Mouse (Mus musculus) frontal cortex, adult 2 months (tissue): ENCODE data around the gene Mtmr14. TPM values are rescaled to one million over a fixed set of nuclear protein-coding genes. Genes with fewer than 3 reads are reported as not detected.
A peak's percentile ranks its signal among the peaks of the same experiment; 100 is the strongest.

Experiments
- DNase-seq, 2 experiments: peaks; one replicate each; pipeline ENCODE4 v3.0.0; 2022; ENCODE audit warnings: low spot score in 1 of 2; ENCODE audit errors: extremely low spot score in 1 of 2
- polyA plus RNA-seq: library from polyadenylated mRNA; depleted of rRNA; stranded (reverse); fragments of >200 nt; gene quantifications from 2 replicates; pipeline ENCODE4 v1.2.3, GENCODE M21; 2012

The Mtmr14 gene
- polyA plus RNA-seq, 1 experiment = 21.7 TPM

DNA sequence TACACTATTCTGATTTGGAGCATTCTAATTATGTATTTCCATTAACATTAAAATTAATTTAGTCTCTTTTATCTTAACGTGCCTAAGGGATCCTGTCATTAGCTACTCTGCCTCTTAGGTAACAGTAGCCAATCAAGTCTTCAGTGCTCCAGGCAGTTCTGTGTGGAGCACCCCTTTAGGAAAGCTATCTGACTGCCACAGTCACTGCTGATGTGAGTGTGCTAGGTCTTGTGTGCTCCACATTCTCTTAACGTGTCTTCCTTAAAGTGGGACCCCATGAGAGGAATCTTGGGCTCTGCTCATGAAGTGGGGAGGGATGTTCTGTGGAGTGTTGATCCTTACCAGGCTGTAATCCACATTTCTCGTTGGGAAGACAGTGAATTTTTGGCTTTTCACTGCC lies 34.7 kb downstream of the Mtmr14 start:
- DNase-seq = no peak

DNA sequence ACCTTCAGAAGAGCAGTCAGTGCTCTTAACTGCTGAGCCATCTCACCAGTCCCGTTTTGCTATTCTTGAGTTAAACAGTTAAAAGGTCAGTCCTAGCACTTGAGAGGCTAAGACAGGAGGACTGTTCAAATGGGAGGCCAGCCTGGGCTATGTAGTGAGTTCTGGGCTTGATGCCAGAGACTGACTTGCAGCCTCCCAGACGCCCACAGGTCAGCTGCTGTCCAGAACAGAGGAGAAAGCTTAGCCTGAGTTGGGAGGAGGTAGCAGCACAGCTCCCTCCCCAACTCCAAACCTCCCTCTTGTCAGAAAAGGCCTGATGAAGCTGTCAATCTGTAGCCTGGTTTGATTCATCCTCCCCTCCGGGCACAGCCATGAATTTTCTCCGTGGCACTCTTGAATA lies 39.2 kb downstream of the Mtmr14 start:
- peak in 1 of 2 experiments; percentile 63 for DNase-seq

- DNase-seq = no peak
Observed at GRCm38 (mm10) chr6:113281676-113282075, 44.0 kb downstream of the Mtmr14 start.

GRCm38 (mm10) chr6:113282101-113282802 lies 44.6 kb downstream of the Mtmr14 start, which contains the start of gene Cpne9:
Gene Cpne9 (plus strand): TSS chr6:113282307.
- DNase-seq = peak in 1 of 2 experiments; percentile 43

GRCm38 (mm10) chr6:113282969-113283368 lies 45.3 kb downstream of the Mtmr14 start:
- DNase-seq = no peak

DNA sequence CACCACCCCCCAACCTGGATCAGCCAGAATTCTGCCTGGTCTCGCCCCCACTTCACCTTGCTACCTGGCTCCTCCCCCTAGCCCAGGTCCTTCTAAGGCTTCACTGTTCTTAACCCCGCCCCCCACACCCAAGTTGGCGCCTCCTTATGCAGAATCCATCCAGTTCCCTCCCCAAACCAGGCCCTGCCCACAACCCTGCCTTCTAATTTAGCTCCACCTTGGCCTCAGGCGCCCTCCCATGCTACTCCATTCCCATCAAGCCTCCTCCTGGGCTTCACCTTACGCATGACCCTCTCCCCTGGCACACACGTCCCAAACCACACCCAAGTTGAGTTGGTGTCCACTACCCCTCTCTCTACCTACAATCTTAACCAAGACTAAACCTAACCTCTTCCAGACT lies 45.9 kb downstream of the Mtmr14 start:
- DNase-seq = peak in 1 of 2 experiments; percentile 38

DNA sequence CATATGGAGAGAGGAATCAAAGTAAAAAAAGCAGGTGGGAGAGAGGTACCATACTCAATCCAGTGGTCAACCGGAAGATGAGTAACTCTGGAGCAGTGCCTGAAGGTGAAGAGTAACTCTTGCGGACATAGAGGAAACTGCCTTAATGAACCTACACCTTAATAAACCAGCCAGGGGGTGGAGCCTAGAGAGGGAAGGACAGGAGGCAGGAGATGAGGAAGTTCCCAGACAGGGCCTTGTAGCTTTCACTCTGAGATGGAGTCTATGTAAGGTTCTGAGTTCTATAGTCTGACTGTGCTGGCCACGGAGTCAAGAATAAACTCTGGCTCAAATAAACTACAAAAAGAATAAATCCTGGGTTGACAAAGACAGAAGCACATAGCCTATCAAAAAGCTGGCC lies 47.3 kb downstream of the Mtmr14 start:
- no peak for DNase-seq

GRCm38 (mm10) chr6:113286316-113286715 lies 48.7 kb downstream of the Mtmr14 start:
- DNase-seq = no peak

DNA sequence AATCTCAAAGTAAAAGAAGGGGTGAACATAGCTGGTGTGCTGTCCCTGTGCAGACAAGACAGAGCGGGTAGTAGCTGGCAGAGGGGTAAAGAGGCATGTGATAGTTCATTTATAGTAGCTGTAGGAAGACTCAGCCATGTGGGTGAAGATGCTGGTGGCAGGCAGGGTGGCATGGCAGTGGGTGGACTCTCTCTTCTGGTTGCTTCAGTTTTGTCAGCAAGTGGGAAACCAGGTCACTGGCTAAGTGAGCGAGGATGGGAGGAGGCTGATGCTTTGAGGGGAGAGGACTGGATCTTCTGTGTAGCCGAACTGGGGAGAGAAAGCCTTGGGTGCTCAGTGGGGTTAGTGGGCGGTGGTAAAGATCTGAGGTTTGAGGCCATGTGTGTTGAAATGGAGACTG lies 49.6 kb downstream of the Mtmr14 start:
- DNase-seq = peak; percentile 72 to 74

DNA sequence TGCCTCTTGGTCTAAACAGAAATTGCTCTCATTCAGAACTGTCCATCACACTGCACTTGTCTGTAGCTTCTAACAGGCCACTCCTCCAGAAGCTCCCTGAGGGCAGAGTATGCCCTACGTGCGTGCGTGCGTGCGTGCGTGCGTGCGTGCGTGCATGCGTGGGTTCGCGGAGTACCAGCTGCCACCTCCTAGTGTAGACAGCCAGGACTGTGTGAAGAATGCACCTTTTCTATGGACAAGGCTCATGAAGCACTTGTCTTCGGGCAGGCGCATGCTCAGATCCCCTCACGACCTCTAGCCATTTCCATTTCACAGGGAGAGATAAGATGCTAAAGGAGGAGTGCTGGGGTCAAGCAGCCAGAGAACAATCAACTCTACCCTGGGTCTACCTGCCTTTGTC lies 51.7 kb downstream of the Mtmr14 start:
- DNase-seq = no peak

- DNase-seq = no peak
Observed at GRCm38 (mm10) chr6:113290346-113290745, 52.7 kb downstream of the Mtmr14 start.

DNA sequence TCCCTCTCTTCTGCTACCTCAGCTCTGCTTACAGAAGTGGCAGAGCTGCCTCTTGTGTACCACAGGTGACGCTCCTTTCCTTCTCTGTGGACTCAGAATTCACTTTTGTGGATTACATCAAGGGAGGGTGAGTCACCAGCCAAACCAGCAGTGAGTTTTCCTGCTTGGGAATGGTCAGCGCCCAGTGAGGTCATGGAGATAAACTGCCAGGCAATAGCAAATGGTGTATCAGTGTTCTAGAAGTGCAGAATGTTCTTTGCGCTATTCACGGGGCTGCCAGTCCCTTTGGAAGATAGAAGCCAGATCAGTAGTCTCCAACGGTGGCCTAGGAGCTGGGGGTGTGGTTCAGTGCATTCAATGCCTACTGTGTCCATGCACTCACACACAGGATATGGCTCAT lies 55.3 kb downstream of the Mtmr14 start:
- no peak for DNase-seq

- DNase-seq = no peak
Observed at GRCm38 (mm10) chr6:113296046-113296445, 58.4 kb downstream of the Mtmr14 start.

DNA sequence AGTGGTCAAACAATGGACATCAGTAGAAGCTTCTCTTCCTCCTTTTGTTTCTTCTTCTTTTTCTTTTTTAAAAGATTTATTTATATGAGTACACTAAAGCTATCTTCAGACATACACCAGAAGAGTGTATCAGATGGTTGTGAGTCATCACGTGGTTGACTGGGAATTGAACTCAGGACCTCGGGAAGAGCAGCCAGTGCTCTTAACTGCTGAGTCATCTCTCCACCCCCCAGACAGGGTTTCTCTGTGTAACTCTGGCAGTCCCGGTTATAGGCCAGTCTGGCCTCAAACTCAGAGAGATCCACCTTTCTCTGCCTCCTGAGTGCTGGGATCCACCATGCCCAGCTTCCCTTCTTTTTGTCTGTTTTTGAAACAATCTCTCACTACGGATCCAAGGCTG lies 59.0 kb downstream of the Mtmr14 start:
- no peak for DNase-seq

- no peak for DNase-seq
Observed at GRCm38 (mm10) chr6:113301350-113301749, 63.7 kb downstream of the Mtmr14 start.

DNA sequence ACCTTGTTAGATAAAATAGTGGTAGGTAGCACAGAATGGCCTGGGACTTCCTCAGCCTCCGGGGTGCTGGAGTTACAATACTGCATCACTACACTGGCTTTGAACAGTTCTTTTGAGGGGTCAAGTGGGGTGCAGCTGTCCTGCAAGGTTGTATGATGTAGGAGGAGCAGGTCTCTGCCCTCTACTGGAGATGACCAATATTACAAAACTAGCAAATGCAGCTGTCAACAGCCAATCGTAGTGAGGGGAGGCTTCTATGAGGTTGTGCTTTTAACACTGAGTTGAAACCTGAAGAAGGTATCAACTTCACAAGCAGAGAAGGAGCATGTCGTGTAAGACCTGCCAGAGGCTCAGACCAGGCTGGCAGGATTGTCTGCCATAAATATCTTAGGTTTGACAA lies 64.6 kb downstream of the Mtmr14 start:
- peak in 1 of 2 experiments; percentile 26 for DNase-seq

DNA sequence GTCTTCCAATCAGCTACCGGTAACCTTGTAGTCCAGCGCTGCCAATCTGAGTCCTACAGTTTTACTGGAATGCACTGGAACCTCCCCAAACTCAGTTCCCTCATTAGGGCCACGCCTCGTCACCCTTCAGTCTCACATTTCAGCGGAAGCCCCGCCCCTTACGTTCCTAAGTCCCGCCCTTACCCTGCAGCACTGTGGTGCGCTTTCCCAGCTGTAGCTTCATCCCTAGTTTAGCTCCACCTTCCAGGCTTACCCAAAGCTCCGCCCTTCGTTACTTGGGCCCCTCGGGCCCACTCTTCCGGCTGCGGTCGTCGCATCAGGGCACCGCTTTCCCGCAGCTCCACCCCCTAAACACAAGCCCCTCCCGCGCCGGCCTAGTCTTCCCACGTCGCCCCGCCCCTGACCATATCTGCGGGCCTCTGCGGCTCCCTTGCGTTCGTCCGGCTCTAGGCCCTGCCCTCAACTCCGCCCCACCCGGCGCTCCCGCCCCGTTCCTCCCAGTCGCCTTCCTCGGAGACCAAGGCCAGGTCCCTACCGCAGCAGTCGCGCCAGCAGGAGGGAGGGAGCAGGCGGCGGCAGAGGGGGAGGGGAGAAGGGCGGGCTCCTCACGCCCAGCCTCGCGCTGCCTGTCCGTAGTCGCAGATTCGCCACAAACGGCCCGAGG lies 68.8 kb downstream of the Mtmr14 start:
- peak; percentile 99 for DNase-seq

GRCm38 (mm10) chr6:113306986-113307349 lies 69.3 kb downstream of the Mtmr14 start, which contains the start of gene Brpf1:
Gene Brpf1 (plus strand): TSS chr6:113307137.
- DNase-seq = no peak

DNA sequence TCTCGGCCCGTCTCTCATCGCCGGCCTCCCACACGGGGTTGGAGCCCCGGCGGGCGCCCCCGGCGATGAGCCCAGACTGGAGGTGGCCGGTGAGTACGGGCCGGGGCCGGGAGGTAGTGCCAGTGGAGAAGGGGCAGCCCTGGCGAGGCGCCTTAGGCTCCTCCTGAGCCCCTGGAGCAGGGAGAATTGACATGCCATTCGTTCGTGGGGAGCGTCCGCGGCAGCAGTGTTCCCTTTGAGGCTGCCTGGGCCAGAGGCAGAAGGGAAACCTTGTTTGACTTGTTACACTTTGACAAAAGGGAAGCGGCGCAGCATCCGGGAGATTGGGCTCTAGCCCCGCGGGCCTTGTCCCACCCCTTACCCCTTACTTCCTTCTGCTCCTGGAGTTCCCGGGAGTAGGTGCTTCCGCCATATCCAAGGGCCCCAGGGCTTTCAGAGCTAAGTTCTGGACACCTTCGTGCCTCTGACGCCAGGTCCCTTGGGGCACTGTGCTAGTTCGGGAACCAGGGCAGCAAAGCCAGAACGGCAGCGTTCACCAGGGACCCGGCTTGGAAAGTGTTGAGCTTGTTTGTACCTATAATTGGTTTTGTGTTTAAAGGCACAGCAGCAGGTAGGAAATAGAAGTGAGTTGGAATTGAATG lies 70.0 kb downstream of the Mtmr14 start:
- DNase-seq = peak in 1 of 2 experiments; percentile 36

DNA sequence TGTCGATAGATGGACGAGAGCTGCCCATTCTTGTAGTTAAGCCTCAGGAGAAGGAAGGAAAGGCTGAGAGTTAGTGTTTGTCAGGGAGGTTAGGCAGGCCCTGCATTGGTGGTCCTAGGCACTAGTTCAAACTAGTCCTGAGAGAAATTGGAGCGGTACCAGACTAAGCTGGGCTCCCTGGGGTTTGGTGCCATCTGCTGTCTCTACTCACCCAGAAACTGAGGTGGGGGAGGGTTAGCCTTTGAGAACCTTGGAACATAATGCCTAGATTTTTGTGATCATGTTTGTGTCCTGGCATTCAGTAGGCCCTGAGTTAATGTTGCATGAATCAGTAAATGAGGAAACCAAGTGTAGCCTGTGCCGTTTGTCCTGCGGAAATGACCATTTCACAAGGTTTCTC lies 70.5 kb downstream of the Mtmr14 start:
- peak in 1 of 2 experiments; percentile 65 for DNase-seq

- peak in 1 of 2 experiments; percentile 52 for DNase-seq
Observed at GRCm38 (mm10) chr6:113315972-113316371, 78.3 kb downstream of the Mtmr14 start.
